Mouse (Mus musculus) urinary bladder, postnatal 25 days (tissue): ENCODE measurements around the gene Fam90a1a.
"Not testable (repeated sequence)": the region's sequence is repeated elsewhere in the genome, so short reads cannot be mapped to it uniquely, and the experiment has no call there.

Experiments
- DNase-seq: peaks from one replicate; pipeline ENCODE4 v3.0.0; 2022; ENCODE audit warnings: low spot score

Gene Fam90a1a

DNA sequence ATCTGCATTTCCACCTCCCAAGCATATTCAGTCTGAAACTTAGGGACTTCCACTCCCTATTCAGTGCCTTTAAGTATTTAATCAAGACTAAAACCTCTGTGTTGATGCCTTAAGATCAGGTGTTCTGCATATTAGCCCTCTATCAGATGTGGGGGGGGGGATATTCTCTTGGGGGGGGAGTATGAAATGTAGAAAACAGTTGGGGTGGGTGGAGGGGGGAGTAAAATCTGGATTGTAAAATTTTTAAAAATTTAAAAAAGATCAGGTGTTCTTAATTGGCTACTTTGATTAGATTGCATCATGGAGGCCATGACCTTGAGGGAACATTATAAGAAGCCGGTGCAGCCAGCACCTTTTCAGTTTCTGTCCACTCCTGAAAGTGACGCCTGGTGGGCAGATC is at the start of gene Fam90a1a:
Gene Fam90a1a (plus strand): TSS at position 301 of the 400 bp plus-strand sequence.
- DNase-seq, result no peak

DNA sequence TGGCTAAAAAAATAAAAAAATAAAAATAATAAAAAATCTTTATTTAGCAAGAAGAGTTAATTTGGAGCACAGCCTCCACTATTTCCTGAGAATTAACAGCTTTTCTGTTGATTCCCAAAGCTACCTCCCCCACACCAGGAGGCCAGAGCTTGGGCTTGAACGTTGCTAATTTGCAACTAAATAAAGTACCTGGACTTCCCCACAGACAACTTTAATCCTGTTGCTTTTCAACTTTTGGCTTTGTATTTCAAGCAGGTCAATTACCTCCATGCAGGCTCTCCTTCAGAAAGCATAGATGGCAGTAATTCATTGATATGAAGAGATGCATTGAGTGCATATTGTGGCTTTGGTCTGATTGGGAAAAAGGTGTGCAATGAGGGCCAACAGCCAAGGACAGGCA is 46.6 kb upstream of the Fam90a1a start:
- no peak for DNase-seq

DNA sequence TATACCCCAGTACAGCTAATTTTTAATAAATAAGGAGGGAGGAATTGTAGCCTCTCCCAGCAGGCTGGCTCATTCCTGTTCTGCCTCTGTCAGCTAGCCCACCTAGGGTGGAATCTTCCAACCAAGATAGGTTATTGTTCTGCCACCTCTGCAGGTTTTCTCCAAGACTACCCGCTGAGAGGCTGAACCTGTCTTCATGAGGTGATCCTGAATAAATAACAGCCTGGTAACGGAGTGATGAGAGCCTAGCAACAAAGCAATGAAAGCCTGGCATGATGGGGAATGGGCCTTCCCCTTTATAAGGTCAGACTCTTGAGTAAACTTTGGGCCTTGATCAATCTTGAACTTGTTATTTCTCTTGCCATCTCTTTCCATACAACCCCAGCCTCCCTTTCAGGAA is 46.0 kb upstream of the Fam90a1a start:
- DNase-seq, result no peak

DNA sequence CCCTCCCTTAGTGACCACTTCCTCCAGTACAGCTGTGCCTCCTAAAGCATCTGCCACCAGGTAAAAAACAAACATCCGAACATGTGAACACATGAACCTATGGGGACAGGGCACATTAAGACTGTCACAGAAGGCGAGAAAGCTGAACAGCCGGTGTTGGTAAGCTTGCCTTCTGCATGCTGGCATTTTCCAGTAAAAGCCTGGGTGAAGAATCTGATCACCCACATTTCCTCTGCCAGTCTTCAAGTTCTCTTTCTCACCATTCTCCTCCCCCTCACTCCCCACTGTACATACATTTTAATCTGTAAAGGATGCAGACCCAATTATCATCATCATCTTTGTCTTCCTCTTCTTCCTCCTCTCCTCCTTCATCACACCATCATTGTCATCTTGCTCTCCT is 42.9 kb upstream of the Fam90a1a start:
- no peak for DNase-seq

DNA sequence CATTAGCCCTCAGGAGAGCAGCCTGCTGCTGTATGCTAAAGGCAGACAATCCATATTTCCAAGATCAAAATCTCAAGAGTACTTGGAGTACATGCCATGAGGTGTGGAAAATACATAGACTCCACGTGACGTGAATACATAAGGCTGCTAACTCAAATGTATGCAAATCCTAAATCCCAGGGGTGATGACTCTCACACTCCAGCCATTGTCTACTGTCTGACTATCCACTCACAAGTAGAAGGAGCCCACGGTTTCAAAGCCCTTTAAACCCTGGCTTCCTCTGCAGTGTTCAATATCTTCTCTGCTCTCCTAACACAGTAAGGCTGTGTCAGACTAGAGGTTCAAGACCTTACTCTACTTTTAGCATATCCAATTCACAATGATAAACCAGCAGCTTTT is 27.8 kb upstream of the Fam90a1a start:
- DNase-seq, result not testable (repeated sequence)

DNA sequence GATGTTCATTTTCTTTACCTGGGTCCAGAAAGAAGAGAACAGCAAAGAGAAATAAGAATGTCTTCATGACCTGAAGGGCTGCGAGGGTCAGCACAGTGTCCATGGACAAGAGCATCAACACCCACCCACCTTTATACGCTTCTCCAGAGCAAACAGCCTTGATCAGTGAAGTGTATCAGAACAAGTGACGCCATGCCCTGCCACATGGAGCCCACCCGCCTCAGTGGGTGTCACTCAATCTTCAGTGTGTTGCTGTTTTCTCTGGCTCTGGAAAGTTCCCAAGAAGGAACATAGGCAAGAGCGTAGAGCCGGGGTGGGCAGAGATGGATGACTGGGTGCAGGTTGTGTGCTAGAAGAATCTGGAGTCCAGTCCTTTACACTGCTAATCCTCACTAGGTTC is 25.9 kb upstream of the Fam90a1a start, which contains the start of gene Defb15:
Gene Defb15 (minus strand): TSS at position 101 of the 400 bp plus-strand sequence.
- no peak for DNase-seq

DNA sequence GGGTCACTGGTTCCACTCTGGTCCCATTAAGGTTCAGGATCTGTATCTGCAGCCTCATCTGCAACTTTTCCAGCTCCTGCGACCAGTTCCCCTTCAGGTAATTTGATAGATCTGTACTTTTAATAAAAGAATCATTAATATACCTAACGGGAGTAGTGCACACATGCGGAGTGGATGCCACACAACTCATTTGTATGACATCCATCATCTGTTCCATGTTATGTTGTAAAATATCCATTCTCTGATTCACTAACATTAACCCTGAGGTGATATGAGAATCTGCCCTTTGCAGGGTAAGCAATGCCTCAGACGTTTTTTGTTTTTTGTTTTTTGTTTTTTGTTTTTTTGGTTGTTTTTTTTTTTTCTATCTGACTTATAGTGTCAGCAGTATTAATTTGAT is 20.5 kb upstream of the Fam90a1a start, which contains the start of gene Defb35:
Gene Defb35 (plus strand): TSS at position 301 of the 400 bp plus-strand sequence.
- not testable (repeated sequence) for DNase-seq

DNA sequence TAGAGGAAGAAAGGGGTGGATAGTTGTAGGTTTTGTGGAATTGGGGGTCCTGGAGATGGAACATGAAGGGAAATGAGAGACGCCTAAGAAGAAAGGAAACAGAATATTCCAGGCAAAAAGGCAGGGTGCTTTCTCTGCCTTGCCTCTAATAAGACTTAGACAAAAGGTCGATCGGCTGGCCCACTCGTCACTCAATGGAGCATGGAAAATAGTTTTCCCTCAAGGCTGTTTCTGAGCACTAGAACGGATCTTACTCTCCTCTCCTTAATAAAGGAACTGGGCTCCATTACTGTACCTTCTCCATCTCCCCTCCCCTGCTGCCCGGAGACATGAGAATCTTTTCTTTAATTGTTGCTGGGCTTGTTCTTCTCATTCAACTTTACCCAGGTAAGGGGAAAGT is 12.1 kb upstream of the Fam90a1a start, which contains the start of gene Defb13:
Gene Defb13 (plus strand): TSS at position 301 of the 400 bp plus-strand sequence.
- DNase-seq, result no peak

DNA sequence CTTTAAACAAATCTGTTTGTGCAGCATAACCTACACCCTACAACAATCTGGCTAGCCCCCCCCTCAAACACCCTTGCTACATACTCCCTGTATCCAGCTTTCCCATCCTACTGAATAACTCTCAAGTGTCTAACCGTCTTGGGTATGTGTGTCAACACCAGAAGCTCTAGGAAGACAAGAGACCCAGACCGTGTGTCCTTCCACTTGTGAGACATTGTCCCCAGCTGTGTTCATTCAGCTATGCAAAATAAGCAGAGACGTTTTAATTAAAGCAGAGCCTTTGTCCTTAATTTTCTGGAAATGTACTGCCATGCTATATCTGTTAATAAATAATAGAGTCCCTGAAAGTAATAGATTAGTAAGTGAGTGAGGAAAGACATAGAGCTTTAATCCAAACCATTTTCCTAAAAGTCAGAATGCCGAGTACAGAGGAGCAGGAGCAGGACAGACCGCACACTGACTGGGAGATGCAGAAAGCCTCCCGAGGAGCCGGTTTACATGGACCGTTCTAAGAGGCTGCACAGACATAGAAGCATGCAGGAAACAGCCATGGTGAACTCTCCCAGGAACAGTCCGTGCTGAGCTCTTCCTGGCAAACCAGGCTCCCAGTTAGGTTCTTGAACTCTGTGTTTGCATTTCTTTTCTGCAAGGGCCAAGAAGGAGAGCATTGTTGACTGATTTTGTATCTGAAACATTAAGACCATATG is 11.1 kb upstream of the Fam90a1a start:
- DNase-seq, result no peak

DNA sequence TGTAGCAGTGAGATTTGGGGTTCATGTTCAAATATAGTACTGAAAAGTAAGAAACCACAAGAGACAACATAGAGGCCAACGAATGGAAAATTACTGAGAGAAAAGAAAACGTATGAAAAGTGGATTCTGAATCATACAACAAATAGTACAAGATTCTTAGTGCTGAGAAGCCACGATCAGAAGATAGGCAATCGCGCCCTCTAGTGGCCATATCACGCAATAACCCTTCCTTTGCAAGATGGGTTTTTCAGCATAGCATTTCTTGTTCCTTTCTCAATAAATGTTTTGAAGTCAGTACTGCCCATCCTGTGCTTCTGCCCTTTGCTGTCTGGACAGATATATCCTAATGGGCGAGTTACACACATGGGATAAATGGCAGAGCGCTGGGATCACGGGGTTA is 3.2 kb upstream of the Fam90a1a start:
- DNase-seq, result peak; percentile 22

DNA sequence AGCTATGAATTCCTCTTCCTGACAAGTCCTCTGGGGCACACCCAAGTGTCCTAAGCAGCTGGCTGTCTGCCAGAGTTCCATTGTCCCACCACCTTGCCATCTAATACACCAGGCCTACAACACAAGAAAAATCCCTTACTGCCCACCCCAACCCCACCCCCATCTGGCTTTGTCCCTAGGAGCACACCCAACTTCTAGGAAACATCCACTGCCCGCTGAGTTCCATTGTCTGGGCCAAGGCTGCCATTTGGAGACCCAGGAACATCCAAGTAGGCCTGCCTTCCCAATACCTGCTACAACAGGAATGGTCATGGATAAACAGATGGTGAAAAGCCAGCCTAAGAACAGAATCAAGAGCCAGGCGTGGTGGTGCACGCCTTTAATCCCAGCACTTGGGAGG is 2.2 kb upstream of the Fam90a1a start:
- DNase-seq, result no peak

DNA sequence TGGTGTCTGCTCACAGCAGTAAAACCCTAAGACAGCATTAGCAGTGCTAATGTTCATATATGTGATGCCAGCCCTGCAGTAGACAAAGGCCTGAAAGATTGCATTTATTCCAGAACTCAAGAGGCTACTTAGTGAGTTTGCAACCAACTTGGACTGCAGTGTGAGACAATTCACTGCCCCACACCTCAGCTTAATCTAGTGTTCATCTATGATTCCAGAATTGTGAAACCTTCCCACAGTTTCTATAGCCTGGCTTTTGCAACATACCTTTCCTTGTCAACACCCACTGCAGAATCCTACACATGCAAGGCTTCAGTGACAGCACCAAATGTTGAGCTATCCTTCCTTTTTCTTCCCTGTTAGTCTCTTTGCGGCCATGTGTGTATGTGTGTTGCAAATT is 8.1 kb downstream of the Fam90a1a start:
- DNase-seq, result no peak

DNA sequence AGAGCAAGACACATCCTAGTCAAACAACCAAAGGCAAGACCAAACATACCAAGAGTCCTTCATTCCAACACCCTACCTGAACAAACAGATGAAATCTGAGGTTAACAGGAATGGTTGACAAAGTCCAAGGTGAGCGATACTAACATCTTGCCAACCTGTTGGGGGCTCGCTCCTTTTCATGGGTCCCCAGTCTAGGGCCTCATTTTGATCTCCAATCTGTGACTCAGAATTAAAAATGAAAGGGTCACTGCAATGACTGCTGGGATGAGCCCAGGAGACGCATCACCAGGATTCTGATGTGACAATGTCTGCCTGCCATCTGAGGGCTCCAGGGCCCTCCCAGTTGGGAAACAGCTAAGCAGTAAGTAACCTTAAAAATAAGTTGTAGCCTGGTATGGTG is 11.0 kb downstream of the Fam90a1a start, which contains the start of gene Ccdc70:
Gene Ccdc70 (plus strand): TSS at position 301 of the 400 bp plus-strand sequence.
- no peak for DNase-seq

DNA sequence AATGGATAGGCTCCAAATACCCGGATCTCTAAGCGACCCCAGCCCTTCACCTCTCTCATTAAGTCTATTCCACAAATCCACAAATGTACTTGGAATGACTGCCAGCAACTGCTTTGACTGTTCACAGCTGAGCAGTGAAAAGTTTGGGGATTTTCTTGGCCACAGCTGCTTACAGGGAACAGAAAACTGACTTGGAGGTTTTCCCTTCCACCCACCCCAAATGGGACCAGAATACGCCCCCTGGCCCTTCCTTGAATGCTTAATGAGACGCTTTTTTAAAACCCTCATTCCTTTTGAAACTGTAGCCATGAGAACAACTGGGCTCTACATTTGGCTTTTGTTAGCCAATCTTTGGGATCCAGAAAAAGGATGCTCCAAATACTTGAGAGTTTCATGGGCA is 19.7 kb downstream of the Fam90a1a start:
- no peak for DNase-seq

DNA sequence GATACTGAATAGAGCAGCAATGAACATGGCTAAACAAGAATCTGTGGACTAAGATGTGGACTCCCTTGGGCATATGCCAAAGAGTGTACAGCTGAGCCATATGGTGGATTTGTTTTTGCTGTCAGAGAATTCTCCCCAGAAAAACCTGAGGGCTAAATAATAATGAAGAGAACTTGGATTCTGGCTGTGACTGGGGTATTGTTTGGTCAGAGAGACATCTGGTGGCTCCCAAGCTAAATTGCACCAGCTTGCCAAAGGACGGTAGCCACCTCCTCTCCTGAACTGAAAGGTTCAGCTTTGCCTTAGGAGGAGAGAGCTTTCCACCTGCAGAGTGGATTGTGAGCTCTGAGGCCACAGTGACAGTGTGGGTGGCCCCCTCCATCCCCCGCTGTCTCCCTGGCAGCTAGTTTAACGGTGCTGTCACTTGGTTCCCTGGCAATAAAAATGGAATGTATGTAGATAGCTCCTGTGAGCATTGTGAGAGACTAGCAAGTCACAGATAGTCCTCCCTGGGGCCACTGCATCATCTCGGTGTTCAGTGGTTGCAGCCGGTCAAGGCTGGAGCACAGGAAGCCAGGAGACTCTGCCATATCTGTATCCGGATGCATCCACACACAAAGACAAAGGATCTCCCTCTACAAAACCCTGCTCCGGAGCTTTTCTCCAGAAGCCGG is 23.3 kb downstream of the Fam90a1a start:
- DNase-seq, result no peak

DNA sequence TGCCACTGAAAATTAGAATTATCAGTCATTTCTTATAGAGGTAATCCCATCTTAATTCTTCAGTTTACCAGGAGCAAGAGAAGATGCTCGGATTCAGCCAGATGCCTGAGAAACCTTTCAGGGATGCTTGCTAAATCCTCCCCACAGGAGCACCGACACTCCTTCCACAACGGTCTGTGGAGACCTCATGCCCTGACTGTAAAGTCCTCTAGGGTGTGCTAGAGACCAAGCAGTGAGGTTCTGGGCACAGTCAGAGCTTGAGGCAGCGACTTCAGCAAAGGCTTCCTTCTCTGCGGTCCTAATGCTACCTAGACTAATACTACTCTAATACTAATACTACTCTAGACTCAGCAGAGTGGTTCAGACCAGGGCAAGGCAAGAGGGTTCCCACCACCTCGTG is 33.7 kb downstream of the Fam90a1a start:
- peak; percentile 13 for DNase-seq

DNA sequence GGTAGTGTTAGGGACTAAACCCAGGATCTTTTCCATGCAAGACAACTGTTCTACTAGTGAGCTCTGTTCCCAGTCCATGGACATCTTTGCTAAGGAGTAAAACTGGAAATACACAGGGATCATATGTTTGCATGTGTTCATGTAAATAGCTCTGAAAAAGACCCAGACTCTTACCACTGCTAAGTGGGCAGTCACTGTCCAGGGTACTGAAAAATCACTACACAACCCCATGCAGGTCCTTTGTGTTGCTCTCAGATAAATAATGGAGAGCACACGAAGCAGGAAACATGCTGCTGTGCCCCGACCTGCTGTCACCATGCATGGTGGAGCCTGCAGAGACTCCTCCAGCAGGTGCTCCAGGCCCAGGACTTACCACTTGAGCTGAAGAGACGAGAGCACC is 36.7 kb downstream of the Fam90a1a start:
- DNase-seq, result no peak

DNA sequence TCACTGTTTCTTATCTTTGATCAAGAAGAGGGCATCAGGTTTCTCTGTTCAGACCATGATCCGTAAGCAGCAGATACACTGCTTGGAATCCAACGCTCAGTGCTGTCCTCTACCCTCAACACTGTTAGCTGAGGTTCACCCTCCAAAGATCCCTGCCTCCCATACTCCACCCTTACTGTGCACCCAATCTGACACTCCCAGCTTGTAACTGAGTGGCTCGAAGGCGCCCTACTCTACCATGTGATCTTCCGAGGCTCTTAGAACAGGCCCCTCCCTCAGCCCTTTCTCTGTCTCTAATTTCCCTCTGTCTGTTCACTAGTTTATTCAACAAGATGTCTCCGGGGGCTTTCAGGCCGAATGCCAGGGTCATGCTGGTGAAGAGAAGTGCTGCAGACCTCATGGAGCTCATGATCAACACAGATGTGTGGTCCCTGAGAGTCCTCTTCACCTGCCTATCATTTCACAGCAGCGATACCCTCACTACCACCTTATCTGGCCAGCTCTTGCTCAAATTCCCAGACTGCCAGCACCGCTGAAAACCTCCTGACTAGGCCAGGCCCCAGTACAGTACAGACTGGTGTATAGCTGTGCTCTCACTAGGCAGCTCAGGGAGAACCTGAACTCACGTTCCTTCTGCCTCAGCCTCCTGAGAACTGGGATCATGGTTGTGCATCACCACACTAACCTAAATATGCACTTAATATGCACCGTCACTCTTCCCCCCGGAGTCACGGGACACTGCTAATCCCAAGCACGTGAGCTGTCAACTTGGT is 46.4 kb downstream of the Fam90a1a start:
- no peak for DNase-seq

DNA sequence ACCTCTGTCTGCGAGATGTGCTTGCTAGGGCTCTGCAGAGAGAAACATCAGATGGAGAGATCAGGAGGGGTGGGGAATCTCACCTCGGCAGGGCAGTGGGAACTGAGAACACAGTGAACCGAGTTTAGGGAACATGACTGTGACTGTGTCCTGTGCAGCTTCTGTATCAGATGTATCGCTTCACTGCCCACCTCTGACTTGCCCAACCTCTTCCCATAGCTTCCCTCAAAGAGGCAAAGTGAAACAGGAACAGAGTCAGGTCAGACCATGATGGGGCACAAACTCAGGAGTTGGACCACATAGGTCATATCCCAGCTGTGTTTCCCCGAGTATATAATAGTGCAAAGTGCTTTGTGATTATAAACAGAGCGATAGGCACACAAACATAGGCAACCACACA is 47.9 kb downstream of the Fam90a1a start:
- DNase-seq, result no peak

DNA sequence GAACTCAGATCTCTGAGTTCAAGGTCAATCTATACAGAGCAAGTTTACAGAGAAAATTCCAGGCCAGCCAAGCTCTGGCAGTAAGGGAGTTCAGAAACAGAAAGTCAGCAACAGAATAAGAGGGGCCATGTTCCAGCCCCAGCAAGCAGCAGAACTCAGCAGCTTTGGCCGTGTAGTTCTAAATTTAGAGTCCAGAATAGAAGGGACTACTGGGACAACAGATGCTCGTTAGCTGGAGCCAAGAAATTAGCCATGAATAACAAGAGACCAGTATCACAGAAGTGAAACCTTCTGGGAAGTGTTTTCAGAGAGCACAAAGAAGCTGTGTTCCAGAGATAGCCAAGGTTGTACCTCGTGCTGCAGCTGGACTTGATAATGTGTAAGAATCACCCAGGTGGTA is 50.9 kb downstream of the Fam90a1a start:
- no peak for DNase-seq

DNA sequence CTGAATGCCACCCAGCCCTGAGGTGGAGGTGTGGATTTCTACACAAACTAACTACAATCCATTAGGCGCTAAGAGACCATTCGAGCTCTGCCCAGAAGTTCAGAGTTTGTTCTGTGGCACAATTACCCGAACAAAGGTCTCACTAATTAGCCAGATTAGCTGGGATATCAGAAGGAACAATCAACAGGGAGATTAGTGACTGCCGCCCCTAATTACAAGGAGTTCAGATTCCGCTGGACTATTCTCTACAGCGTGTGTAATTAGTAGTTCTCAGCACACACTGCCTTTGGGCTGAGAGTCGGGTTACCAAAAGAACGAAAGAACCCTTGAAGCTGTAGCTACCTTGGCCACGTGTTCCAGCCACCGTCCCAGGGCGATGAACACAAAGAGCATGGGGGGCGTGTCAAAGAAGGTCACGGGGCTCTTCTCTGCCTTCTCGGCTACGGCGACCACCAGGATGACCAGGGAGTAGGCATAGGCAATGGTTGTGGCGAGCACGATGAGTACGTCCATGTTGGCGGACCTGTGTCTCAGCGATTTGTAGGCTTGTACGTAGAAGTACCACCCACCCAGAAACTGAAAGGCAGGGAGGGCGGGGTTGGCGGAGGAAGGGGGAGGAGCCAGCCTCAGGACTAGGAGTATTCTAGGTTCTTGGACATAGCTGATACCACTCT is 54.7 kb downstream of the Fam90a1a start:
- DNase-seq, result no peak
